Mouse (Mus musculus): ENCODE measurements around the gene Krtap4-1. TPM values are rescaled to one million over a fixed set of nuclear protein-coding genes. Genes with fewer than 3 reads are reported as not detected.

Krtap4-1 gene
- not detected for polyA plus RNA-seq (2012; fragmentation: generic; extraction: Trizol)

DNA sequence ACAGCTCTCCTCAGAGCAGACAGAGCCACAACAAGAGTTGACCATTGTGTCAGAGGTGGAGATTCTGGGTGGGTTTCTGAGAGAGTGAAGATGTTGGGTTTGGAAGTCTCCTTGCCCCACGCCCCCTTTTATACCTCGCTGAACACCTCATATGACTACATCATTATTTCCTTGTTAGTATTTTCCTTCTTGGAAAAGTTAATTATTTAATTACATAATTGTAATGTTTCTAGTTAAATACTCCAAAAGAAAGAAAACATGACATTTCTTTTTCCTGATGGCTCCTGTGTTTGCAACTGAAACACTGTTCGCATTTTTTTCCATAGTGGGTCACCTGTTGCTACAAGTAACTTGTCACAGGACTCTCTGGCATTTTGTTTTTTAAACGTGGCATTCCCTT lies at the start of gene Krtap4-1:
TSS of gene Krtap4-1 (minus strand) at position 101 of the 400 bp plus-strand sequence.

GRCm38 (mm10) chr11:99665860-99666259 lies 37.8 kb upstream of the Krtap4-1 start, which contains the start of gene Krtap4-6:
Krtap4-6 (minus strand) TSS chr11:99665960.

GRCm38 (mm10) chr11:99658467-99659010 lies 30.5 kb upstream of the Krtap4-1 start, which contains the start of gene Gm11563:
Gm11563 (minus strand) TSS chr11:99658960.

GRCm38 (mm10) chr11:99650136-99650535 lies 22.1 kb upstream of the Krtap4-1 start, which contains the start of gene Gm11555:
Gm11555 (minus strand) TSS chr11:99650236.

DNA sequence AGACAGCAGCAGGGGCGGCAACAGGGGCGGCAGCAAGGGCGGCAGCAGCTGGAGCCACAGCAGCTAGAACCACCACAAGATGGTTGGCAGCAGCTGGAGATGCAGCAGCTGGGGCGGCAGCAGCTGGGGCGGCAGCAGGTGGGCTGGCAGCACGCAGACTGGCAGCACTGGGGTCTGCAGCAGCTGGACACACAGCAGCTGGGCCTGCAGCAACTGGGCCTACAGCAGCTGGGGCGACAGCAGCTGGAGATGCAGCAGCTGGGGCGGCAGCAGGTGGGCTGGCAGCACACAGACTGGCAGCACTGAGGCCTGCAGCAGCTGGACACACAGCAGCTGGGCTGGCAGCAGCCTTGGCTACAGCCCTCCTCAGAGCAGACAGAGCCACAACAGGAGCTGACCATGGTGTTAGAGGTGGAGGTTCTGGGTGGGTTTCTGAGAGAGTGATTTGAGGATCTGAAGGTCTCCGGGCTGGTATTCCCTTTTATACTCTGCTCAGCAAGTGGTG lies 15.6 kb upstream of the Krtap4-1 start, which contains the start of gene Krtap4-7:
TSS of gene Krtap4-7 (minus strand) at position 455 of the 505 bp plus-strand sequence.

GRCm38 (mm10) chr11:99634653-99635134 lies 6.7 kb upstream of the Krtap4-1 start, which contains the start of gene Krtap4-2:
Krtap4-2 (minus strand) TSS chr11:99635084.

DNA sequence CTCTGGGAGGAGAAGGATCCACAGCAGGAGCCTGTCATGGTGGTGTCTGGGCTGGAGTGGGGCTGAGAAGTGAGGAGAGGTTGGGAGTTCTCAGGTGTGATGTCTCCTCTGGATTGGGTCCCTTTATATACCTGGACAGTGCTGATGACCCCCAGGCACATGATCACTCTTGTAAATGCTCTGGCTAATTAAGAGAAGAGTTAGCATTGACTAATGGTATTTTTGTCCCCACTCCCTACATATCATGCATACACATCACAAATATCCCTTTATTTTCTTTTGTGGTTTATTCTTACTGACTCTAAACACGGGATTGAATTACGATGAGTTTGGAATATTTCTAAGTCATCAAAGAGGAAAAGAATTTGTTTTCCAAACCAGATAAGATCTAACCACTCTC lies 7.7 kb downstream of the Krtap4-1 start, which contains the start of gene Gm11562:
TSS of gene Gm11562 (minus strand) at position 101 of the 400 bp plus-strand sequence.

DNA sequence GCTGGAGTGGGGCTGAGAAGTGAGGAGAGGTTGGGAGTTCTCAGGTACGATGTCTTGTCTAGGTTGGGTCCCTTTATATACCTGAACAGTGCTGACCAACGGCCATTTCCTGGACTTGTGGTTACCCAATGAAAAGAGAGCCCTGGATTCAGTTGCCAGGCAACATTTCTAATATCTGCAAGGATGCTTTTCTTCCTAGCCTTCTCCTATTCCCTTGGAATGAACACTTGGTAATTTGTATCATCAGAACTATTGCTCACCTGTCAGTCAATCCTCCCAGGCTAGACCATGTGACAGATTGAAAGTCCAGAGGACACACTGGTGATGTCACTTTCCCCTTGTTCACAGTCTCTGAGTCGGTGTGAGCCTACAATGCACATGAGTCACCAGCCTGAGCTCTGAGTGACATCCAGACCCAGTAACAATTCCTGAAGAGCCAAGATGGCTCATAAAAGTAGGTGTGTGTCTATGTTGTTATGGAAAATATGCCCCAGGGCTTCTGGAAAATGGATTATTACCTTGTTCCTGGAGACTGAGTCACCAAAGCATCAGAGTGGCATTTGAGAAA lies 13.2 kb downstream of the Krtap4-1 start, which contains the start of gene Krtap2-4:
TSS of gene Krtap2-4 (minus strand) at position 51 of the 568 bp plus-strand sequence.

GRCm38 (mm10) chr11:99610089-99610488 lies 17.9 kb downstream of the Krtap4-1 start, which contains the start of gene Gm11937:
Gm11937 (minus strand) TSS chr11:99610189.

DNA sequence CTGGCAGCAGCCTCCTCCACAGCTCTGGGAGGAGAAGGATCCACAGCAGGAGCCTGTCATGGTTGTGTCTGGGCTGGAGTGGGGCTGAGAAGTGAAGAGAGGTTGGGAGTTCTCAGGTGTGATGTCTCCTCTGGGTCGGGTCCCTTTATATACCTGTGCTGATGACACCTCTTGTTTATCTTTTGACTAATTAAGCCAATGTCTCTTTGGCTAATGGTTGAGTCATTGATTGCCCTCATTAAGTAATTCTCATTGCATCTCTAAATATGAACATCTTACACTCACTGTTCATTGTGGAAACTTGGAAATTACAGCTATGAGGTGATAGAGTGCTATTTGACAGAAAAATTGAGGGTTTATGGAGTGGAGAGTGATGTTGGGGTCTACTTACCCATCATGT lies 24.8 kb downstream of the Krtap4-1 start, which contains the start of gene Gm11938:
TSS of gene Gm11938 (minus strand) at position 101 of the 400 bp plus-strand sequence.

DNA sequence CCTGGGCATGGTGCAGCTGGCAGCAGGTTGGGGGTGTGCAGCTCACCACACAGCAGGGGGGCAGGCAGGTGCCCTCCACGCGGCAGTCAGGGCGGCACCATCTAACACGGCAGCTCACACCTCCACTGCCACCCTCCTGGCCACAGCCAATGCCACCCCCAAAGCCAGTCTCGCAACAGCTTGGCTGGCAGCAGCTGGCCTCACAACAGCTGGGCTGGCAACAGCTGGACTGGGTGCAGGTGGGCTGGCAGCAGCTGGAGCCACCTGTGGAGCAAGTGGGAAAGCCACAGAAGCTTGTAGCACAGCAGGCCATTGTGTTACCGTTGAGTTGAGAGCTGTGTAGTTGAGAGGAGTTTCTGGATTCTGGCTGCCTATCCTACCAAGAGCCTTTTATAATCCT lies 30.3 kb downstream of the Krtap4-1 start, which contains the start of gene Krtap9-3:
TSS of gene Krtap9-3 (minus strand) at position 364 of the 400 bp plus-strand sequence.

GRCm38 (mm10) chr11:99590981-99591380 lies 37.1 kb downstream of the Krtap4-1 start, which contains the start of gene Krtap1-3:
Krtap1-3 (minus strand) TSS chr11:99591339.

DNA sequence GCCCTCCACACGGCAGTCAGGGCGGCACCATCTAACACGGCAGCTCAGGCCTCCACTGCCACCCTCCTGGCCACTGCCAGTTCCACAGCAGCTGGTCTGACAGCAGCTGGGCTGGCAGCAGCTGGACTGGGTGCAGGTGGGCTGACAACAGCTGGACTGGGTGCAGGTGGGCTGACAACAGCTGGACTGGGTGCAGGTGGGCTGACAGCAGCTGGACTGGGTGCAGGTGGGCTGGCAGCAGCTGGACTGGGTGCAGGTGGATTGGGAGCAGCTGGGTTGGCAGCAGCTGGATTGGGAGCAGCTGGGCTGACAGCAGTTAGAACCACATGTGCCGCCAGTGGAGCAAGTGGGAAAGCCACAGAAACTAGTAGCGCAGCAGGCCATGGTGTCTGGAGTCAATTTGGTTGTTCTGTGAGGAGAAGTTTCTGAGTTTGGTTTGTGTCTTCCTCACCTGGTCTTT lies 44.8 kb downstream of the Krtap4-1 start, which contains the start of gene Krtap1-4:
TSS of gene Krtap1-4 (minus strand) at position 410 of the 460 bp plus-strand sequence.

GRCm38 (mm10) chr11:99580636-99581035 lies 47.4 kb downstream of the Krtap4-1 start, which contains the start of gene Krtap1-5:
Krtap1-5 (minus strand) TSS chr11:99581016.

Other genes with a start within 250 kb of the Krtap4-1 start
- gene Krt10, start 238.9 kb downstream of the Krtap4-1 start, polyA plus RNA-seq (2012; fragmentation: generic; extraction: Trizol) = 1 to 10 TPM; 2.4 to 8.5 TPM
- gene Krt12, start 206.0 kb downstream of the Krtap4-1 start, polyA plus RNA-seq (2012; fragmentation: generic; extraction: Trizol) = not detected
- gene Krt20, start 190.1 kb downstream of the Krtap4-1 start, polyA plus RNA-seq (2012; fragmentation: generic; extraction: Trizol) = not detected
- not detected for gene Krt23, start 135.1 kb downstream of the Krtap4-1 start, polyA plus RNA-seq (2012; fragmentation: generic; extraction: Trizol)
- not detected for gene Krt39, start 106.9 kb downstream of the Krtap4-1 start, polyA plus RNA-seq (2012; fragmentation: generic; extraction: Trizol)
- not detected for gene Krt40, start 85.1 kb downstream of the Krtap4-1 start, polyA plus RNA-seq (2012; fragmentation: generic; extraction: Trizol)
- gene Krtap3-3, start 77.4 kb downstream of the Krtap4-1 start, polyA plus RNA-seq (2012; fragmentation: generic; extraction: Trizol) = not detected
- not detected for gene Krtap3-2, start 71.4 kb downstream of the Krtap4-1 start, polyA plus RNA-seq (2012; fragmentation: generic; extraction: Trizol)
- not detected for gene Gm11939, start 68.8 kb downstream of the Krtap4-1 start, polyA plus RNA-seq (2012; fragmentation: generic; extraction: Trizol)
- not detected for gene Krtap3-1, start 61.6 kb downstream of the Krtap4-1 start, polyA plus RNA-seq (2012; fragmentation: generic; extraction: Trizol)
- under 1 TPM in 1 of 2 experiments, not detected in 1; 0.06 TPM for gene Krtap1-5, start 47.2 kb downstream of the Krtap4-1 start, polyA plus RNA-seq (2012; fragmentation: generic; extraction: Trizol)
- not detected for gene Krtap1-4, start 44.6 kb downstream of the Krtap4-1 start, polyA plus RNA-seq (2012; fragmentation: generic; extraction: Trizol)
- not detected for gene Krtap1-3, start 36.9 kb downstream of the Krtap4-1 start, polyA plus RNA-seq (2012; fragmentation: generic; extraction: Trizol)
- not detected for gene Krtap9-3, start 30.1 kb downstream of the Krtap4-1 start, polyA plus RNA-seq (2012; fragmentation: generic; extraction: Trizol)
- gene Gm11938, start 24.9 kb downstream of the Krtap4-1 start, polyA plus RNA-seq (2012; fragmentation: generic; extraction: Trizol) = not detected
- gene Gm11937, start 18.0 kb downstream of the Krtap4-1 start, polyA plus RNA-seq (2012; fragmentation: generic; extraction: Trizol) = not detected
- gene Krtap2-4, start 13.4 kb downstream of the Krtap4-1 start, polyA plus RNA-seq (2012; fragmentation: generic; extraction: Trizol) = not detected
- gene Gm11562, start 7.8 kb downstream of the Krtap4-1 start, polyA plus RNA-seq (2012; fragmentation: generic; extraction: Trizol) = not detected
- not detected for gene Krtap4-2, start 6.8 kb upstream of the Krtap4-1 start, polyA plus RNA-seq (2012; fragmentation: generic; extraction: Trizol)
- not detected for gene Krtap4-7, start 15.9 kb upstream of the Krtap4-1 start, polyA plus RNA-seq (2012; fragmentation: generic; extraction: Trizol)
- gene Gm11555, start 22.0 kb upstream of the Krtap4-1 start, polyA plus RNA-seq (2012; fragmentation: generic; extraction: Trizol) = not detected
- not detected for gene Gm11563, start 30.7 kb upstream of the Krtap4-1 start, polyA plus RNA-seq (2012; fragmentation: generic; extraction: Trizol)
- gene Krtap4-6, start 37.7 kb upstream of the Krtap4-1 start, polyA plus RNA-seq (2012; fragmentation: generic; extraction: Trizol) = not detected
- not detected for gene Gm14190, start 62.5 kb upstream of the Krtap4-1 start, polyA plus RNA-seq (2012; fragmentation: generic; extraction: Trizol)
- gene Gm14180, start 106.1 kb upstream of the Krtap4-1 start, polyA plus RNA-seq (2012; fragmentation: generic; extraction: Trizol) = not detected
- gene Gm11595, start 144.7 kb upstream of the Krtap4-1 start, polyA plus RNA-seq (2012; fragmentation: generic; extraction: Trizol) = not detected
- gene Krtap4-8, start 152.5 kb upstream of the Krtap4-1 start, polyA plus RNA-seq (2012; fragmentation: generic; extraction: Trizol) = not detected
- not detected for gene Krtap4-9, start 157.0 kb upstream of the Krtap4-1 start, polyA plus RNA-seq (2012; fragmentation: generic; extraction: Trizol)
- gene Gm11596, start 165.2 kb upstream of the Krtap4-1 start, polyA plus RNA-seq (2012; fragmentation: generic; extraction: Trizol) = not detected
- not detected for gene Gm11569, start 170.7 kb upstream of the Krtap4-1 start, polyA plus RNA-seq (2012; fragmentation: generic; extraction: Trizol)
- gene Gm11554, start 176.2 kb upstream of the Krtap4-1 start, polyA plus RNA-seq (2012; fragmentation: generic; extraction: Trizol) = not detected
- gene Krtap4-13, start 181.7 kb upstream of the Krtap4-1 start, polyA plus RNA-seq (2012; fragmentation: generic; extraction: Trizol) = not detected
- not detected for gene Gm11564, start 187.4 kb upstream of the Krtap4-1 start, polyA plus RNA-seq (2012; fragmentation: generic; extraction: Trizol)
- not detected for gene 2300003K06Rik, start 209.8 kb upstream of the Krtap4-1 start, polyA plus RNA-seq (2012; fragmentation: generic; extraction: Trizol)
- gene Krtap4-16, start 223.4 kb upstream of the Krtap4-1 start, polyA plus RNA-seq (2012; fragmentation: generic; extraction: Trizol) = not detected
- gene Gm11568, start 229.7 kb upstream of the Krtap4-1 start, polyA plus RNA-seq (2012; fragmentation: generic; extraction: Trizol) = not detected
- gene Gm11559, start 236.2 kb upstream of the Krtap4-1 start, polyA plus RNA-seq (2012; fragmentation: generic; extraction: Trizol) = not detected
- gene Krtap9-1, start 245.2 kb upstream of the Krtap4-1 start, polyA plus RNA-seq (2012; fragmentation: generic; extraction: Trizol) = not detected

All from C3H10T1/2 (cell line).